ENCODE assay signal across 8 mouse cellular contexts in the genomic region with DNA sequence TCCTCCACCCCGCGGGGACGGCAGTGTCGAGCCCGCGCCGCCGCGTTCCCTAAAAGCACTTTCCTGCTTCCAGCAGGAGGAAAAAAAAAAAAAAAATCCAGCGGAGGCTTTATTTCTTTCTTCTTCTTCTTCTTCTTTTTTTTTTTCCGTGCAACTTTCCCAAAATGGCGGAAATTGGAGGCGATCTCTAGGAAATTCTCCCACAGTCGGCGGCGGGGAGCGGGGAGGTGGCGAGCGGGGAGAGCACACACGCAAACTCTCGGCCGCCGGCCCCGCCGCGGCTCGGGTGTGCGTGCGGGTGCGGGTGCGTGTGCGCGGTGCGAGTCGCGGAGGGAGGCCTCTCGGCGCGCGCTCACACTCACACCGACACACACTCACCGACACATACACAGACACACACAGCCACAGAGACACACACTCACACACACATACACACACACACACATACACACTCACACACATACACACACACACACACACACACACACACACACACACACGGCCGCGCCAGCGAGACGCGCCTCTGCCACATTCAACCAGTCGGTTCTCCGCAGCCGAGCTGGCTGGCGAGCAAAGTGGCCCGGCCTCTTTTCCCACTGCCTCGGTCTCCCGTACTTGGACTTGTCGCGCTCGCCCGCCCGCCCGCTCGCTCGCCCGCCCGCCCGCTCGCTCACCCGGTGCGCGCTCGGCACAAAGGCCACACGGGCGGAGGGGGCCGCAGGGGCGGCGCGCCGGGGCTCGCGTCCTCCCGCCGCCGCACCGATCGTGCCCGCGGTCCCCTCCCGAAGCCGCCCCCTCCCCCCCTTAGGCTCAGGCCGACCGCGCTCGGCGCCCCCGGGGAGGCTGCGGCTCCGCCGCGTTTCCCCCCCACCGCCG. TPM values are rescaled to one million over a fixed set of nuclear protein-coding genes. Genes with fewer than 3 reads are reported as not detected.
DNase-seq lines count a peak whose midpoint lies in the region; ATAC-seq and TF ChIP-seq lines count a peak whose summit lies in the region.

No protein-coding gene starts in this region.

- H3K9me3 ChIP-seq in erythroblast, embryonic 14.5 days (ENCODE audit: control insufficient read depth, low read length), result no peaks in the 10 kb centered on the region
- no peaks in the 10 kb centered on the region for H3K9me3 ChIP-seq in limb, embryonic 14.5 days (ENCODE audit: control insufficient read depth, low read length)
- H3K9me3 ChIP-seq in midbrain, embryonic 14.5 days (ENCODE audit: control insufficient read depth, low read length), result no peaks in the 10 kb centered on the region

- no peaks in the 10 kb centered on the region for H3K36me3 ChIP-seq in erythroblast, embryonic 14.5 days (ENCODE audit: control insufficient read depth)
- H3K36me3 ChIP-seq in limb, embryonic 14.5 days (ENCODE audit: control insufficient read depth, insufficient read depth, low read length), result no peaks in the 10 kb centered on the region
- no peaks in the 10 kb centered on the region for H3K36me3 ChIP-seq in midbrain, embryonic 14.5 days (ENCODE audit: control insufficient read depth, insufficient read depth, low read length)

- H3K9ac ChIP-seq in limb, embryonic 14.5 days (ENCODE audit: low read depth, low read length, severe bottlenecking), result peak overlapping the region; percentile 99
- H3K9ac ChIP-seq in midbrain, embryonic 14.5 days (replicated peaks; ENCODE audit: low read length), result peak overlapping the region; percentile 90

- WGBS in limb, embryonic 14.5 days, result 1% methylated on average over 43 of the region's 101 CpGs
- WGBS in midbrain, embryonic 14.5 days, result 1% methylated on average over 84 of the region's 101 CpGs

- peaks cover 50% of the 10 kb centered on the region for H3K27me3 ChIP-seq in erythroblast, embryonic 14.5 days (ENCODE audit: control insufficient read depth)
- H3K27me3 ChIP-seq in limb, embryonic 14.5 days (ENCODE audit: control insufficient read depth, insufficient read depth, low read length), result no peaks in the 10 kb centered on the region
- H3K27me3 ChIP-seq in midbrain, embryonic 14.5 days (ENCODE audit: control insufficient read depth, insufficient read depth, low read length), result no peaks in the 10 kb centered on the region

- peaks cover 11% of the 10 kb centered on the region for H3K4me1 ChIP-seq in erythroblast, embryonic 14.5 days (ENCODE audit: control insufficient read depth)
- peaks cover 14% of the 10 kb centered on the region; the same call in 1 of the 2 replicates for H3K4me1 ChIP-seq in limb, embryonic 14.5 days (ENCODE audit: control insufficient read depth, insufficient read depth, low read length)
- H3K4me1 ChIP-seq in midbrain, embryonic 14.5 days (ENCODE audit: control insufficient read depth, insufficient read depth, low read length), result peaks cover 17% of the 10 kb centered on the region; the same call in 1 of the 2 replicates

- no peak for ATAC-seq in erythroblast, adult 5-6 weeks (replicated peaks; ENCODE audit: low FRiP score, poor library complexity, severe bottlenecking)
- peak; percentile 27 for ATAC-seq in limb, embryonic 14.5 days (ENCODE audit: low FRiP score, low read depth)
- ATAC-seq in midbrain, embryonic 14.5 days (ENCODE audit: low FRiP score, low TSS enrichment), result peak; percentile 72

- 0 out of 2 replicates have a peak, but pooled peaks have one; percentile 8 for TF ChIP-seq POLR2A in limb, embryonic 14.5 days (IDR thresholded peaks at IDR 0.05; ENCODE audit: borderline replicate concordance, extremely low read depth, insufficient read depth, insufficient read length)

- peak; percentile 75 for DNase-seq in embryo, embryonic 11 days
- DNase-seq in heart, adult 11 months, result peak; percentile 95
- peak; percentile 36 for DNase-seq in kidney, adult 11 months
- peak; percentile 45 for DNase-seq in limb, embryonic 14.5 days (ENCODE audit: low spot score)
- peak; percentile 84 for DNase-seq in midbrain, embryonic 14.5 days
- peak; percentile 9 to 42 for DNase-seq in spleen, postnatal 14 days (ENCODE audit: low spot score in 2 of 2)

- peak overlapping the region; percentile 65 for H3K4me3 ChIP-seq in erythroblast, embryonic 14.5 days (replicated peaks)
- H3K4me3 ChIP-seq in limb, embryonic 14.5 days (replicated peaks; ENCODE audit: low read length), result peak overlapping the region; percentile 92
- H3K4me3 ChIP-seq in midbrain, embryonic 14.5 days (replicated peaks; ENCODE audit: low read depth, low read length), result peak overlapping the region; percentile 86

- peak overlapping the region; percentile 63 for H3K4me2 ChIP-seq in limb, embryonic 14.5 days (replicated peaks; ENCODE audit: low read depth, low read length, severe bottlenecking)
- peak overlapping the region; percentile 98 for H3K4me2 ChIP-seq in midbrain, embryonic 14.5 days (ENCODE audit: low read length)

- peak overlapping the region; percentile 98 for H3K27ac ChIP-seq in limb, embryonic 14.5 days (replicated peaks; ENCODE audit: low read depth, low read length)
- peak overlapping the region; percentile 96 for H3K27ac ChIP-seq in midbrain, embryonic 14.5 days (replicated peaks; ENCODE audit: low read depth, low read length)

RNA-seq across cellular contexts. Expression of a gene that starts 1.1 kb away (rescaled TPM):
- polyA plus RNA-seq in erythroblast, embryonic 14.5 days (2012), result 0.01 and 0.02 TPM in 2 replicates
- total RNA-seq in erythroblast, adult 5-6 weeks (2015; ENCODE audit: low replicate concordance), result 3.6 and 5.0 TPM in 2 replicates
- total RNA-seq in erythroblast, adult 5-6 weeks (2017; ENCODE audit: low replicate concordance), result 3.2 and 3.7 TPM in 2 replicates
- 42.9 and 48.3 TPM in 2 replicates for polyA plus RNA-seq in limb, embryonic 14.5 days (2012; rRNA removed)
- 26.3 and 32.8 TPM in 2 replicates for polyA plus RNA-seq in limb, embryonic 14.5 days (2014; fragmentation: Nextera tagmentation; extraction: Ambion mirVana)
- 29.3 and 35.3 TPM in 2 replicates for polyA plus RNA-seq in midbrain, embryonic 14.5 days (2014; fragmentation: Nextera tagmentation; extraction: Ambion mirVana)

Comparison
In these comparisons a context has a peak if more than half of its experiments do, and no peak if none do; other contexts are left out.
1. DNase-seq: peak in every context shown above with its lines; median percentile 95 in heart, adult 11 months; 84 in midbrain, embryonic 14.5 days; 75 in embryo, embryonic 11 days; 45 in limb, embryonic 14.5 days; 36 in kidney, adult 11 months; 26 in spleen, postnatal 14 days.
2. RNA of a gene that starts 1.1 kb away (polyA plus RNA-seq): 26.3 to 48.3 TPM in limb, embryonic 14.5 days and 29.3 to 35.3 TPM in midbrain, embryonic 14.5 days; 0.01 to 0.02 TPM in erythroblast, embryonic 14.5 days; every median in the first group is over 10 times any median in the second.
3. Peak in every context shown above with its lines, with median percentiles within 50 percentile points of each other: H3K4me3 ChIP-seq.